Mouse (Mus musculus) midbrain, postnatal 0 days (tissue): Measurements from ENCODE around the gene Dnajc3. TPM values are rescaled to one million over a fixed set of nuclear protein-coding genes. Genes with fewer than 3 reads are reported as not detected.

Experiments
- ATAC-seq: fragments of 200-750 bp; cut with Nextera tagmentation; 2 replicates; pipeline ENCODE4 v1.8.0; 2017; ENCODE audit warnings: moderate number of reproducible peaks, mild to moderate bottlenecking, moderate TSS enrichment, moderate library complexity; ENCODE audit not compliant: low FRiP score
- DNase-seq: peaks from one replicate; pipeline ENCODE4 v3.0.0-alpha.2; 2015; ENCODE audit warnings: low spot score
- H3K27ac ChIP-seq: fragments of 300-500 bp; sonication (generic); 2 replicates; pipeline ENCODE4 v1.5.1; 2014; ENCODE audit warnings: low read depth, mild to moderate bottlenecking, low read length, mixed read lengths
- H3K27me3 ChIP-seq: fragments of 300-500 bp; sonication (generic); 2 replicates; pipeline ENCODE4 v1.6.1; 2014; ENCODE audit warnings: low read length, control low read depth, mixed read lengths; ENCODE audit not compliant: insufficient read depth
- H3K36me3 ChIP-seq: fragments of 300-500 bp; sonication (generic); 2 replicates; pipeline ENCODE4 v1.6.1; 2014; ENCODE audit warnings: low read length, control low read depth, mixed read lengths; ENCODE audit not compliant: insufficient read depth
- H3K4me1 ChIP-seq: fragments of 300-500 bp; sonication (generic); 2 replicates; pipeline ENCODE4 v1.6.1; 2014; ENCODE audit warnings: mild to moderate bottlenecking, control low read depth, antibody characterized with exemption, low read length, mixed read lengths; ENCODE audit not compliant: insufficient read depth
- H3K4me2 ChIP-seq: fragments of 300-500 bp; sonication (generic); 2 replicates; pipeline ENCODE4 v1.6.1; 2014; ENCODE audit warnings: low read depth, mild to moderate bottlenecking, low read length, mixed read lengths; ENCODE audit not compliant: poor library complexity, severe bottlenecking
- H3K4me3 ChIP-seq: fragments of 300-500 bp; sonication (generic); 2 replicates; pipeline ENCODE4 v1.5.1; 2014; ENCODE audit warnings: low read depth, mild to moderate bottlenecking, low read length, moderate library complexity
- H3K9ac ChIP-seq: fragments of 300-500 bp; sonication (generic); replicated peaks from 2 replicates; pipeline ENCODE4 v1.6.1; 2014; ENCODE audit warnings: mild to moderate bottlenecking, low read length, moderate library complexity, mixed read lengths; ENCODE audit not compliant: poor library complexity, severe bottlenecking
- H3K9me3 ChIP-seq: fragments of 300-500 bp; sonication (generic); 2 replicates; pipeline ENCODE4 v1.6.1; 2016; ENCODE audit warnings: low read length, control low read depth
- CTCF ChIP-seq: IDR thresholded peaks from 2 replicates; pipeline ENCODE4 v1.5.1; 2016; ENCODE audit warnings: antibody characterized with exemption, mild to moderate bottlenecking
- WGBS: fragments of 180-500 bp; shearing (Covaris S2); extraction: QIAGEN DNeasy Blood & Tissue Kit; methylation state at CpG from one replicate; pipeline ENCODE4 v1.1.7; 2014; 5-methylcytosine and 5-hydroxymethylcytosine counted together
- polyA plus RNA-seq: library from polyadenylated mRNA; unstranded; fragments of >200 nt; fragmentation: Nextera tagmentation; extraction: Ambion mirVana; gene quantifications from 2 replicates; pipeline ENCODE4 v1.2.1, GENCODE M21; 2015
- total RNA-seq: library from RNA; depleted of rRNA; stranded (reverse); fragments of >200 nt; gene quantifications from 2 replicates; pipeline ENCODE4 v1.2.3, GENCODE M21; 2014

The Dnajc3 gene
- total and polyA plus RNA-seq, 2 experiments from 2014 or later = 19.9 to 22.0 TPM

DNA sequence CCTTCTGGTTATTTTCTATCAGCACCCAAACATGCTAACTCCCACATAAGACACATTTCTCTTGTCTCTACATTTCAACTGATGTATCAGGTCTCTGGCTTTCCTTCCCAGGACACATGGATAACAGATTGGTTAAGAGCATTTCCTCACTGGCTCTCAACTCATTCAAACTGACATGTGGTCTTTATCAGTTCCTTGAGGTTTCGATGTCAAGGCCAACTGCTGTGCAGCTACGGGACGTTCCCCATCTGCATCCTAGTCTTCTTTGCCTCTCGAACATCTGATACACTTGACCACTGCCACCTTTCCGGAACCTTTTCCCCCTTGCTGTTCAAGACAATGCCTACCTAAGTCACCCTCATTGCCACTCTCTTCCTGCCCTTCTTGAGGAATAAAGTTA, 24.1 kb upstream of the Dnajc3 start:
- H3K27me3 ChIP-seq = no peaks in the 10 kb centered on the region
- no peak for TF ChIP-seq CTCF
- no peak overlapping the region for H3K27ac ChIP-seq
- no peak overlapping the region for H3K9ac ChIP-seq
- H3K4me1 ChIP-seq = no peaks in the 10 kb centered on the region
- ATAC-seq (no peak), DNase-seq (no peak)
- H3K4me2 ChIP-seq = no peak overlapping the region
- peaks cover 54% of the 10 kb centered on the region for H3K36me3 ChIP-seq
- no peaks in the 10 kb centered on the region for H3K9me3 ChIP-seq
- no peak overlapping the region for H3K4me3 ChIP-seq
- 91% methylated on average over 5 of the region's 5 CpGs for WGBS

GRCm38 (mm10) chr14:118919025-118919424, 18.8 kb upstream of the Dnajc3 start:
- H3K27ac ChIP-seq = no peak overlapping the region
- H3K9ac ChIP-seq = no peak overlapping the region
- peaks cover 26% of the 10 kb centered on the region for H3K4me1 ChIP-seq
- 72% methylated on average over 8 of the region's 8 CpGs for WGBS
- peak; percentile 64 for DNase-seq
- no peaks in the 10 kb centered on the region for H3K27me3 ChIP-seq
- H3K36me3 ChIP-seq = peaks cover 23% of the 10 kb centered on the region
- H3K4me2 ChIP-seq = no peak overlapping the region
- no peaks in the 10 kb centered on the region for H3K9me3 ChIP-seq
- peak; percentile 74 for TF ChIP-seq CTCF
- no peak for ATAC-seq
- H3K4me3 ChIP-seq = no peak overlapping the region

DNA sequence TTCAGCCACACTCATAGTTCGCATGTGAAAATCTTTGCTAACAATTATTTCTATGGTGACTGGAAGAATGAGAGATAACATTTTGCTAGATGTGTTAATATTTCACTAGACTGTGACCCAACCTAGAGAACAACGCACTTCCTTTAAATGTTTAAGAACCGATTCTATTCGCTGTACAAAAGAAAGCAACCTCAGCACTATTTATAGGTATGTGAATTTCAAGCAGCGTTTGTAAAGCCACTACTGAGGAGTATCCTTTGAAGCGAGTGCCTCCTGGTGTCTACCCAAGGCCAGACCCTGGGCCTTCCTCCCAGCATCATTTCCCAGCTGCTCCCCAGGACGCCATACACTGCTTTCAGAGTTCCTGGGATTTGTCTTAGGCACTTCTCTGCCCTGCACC, 17.1 kb upstream of the Dnajc3 start:
- no peak overlapping the region for H3K9ac ChIP-seq
- H3K9me3 ChIP-seq = no peaks in the 10 kb centered on the region
- TF ChIP-seq CTCF = 0 out of 2 replicates have a peak, but pooled peaks have one; percentile 18
- H3K4me1 ChIP-seq = peaks cover 26% of the 10 kb centered on the region
- ATAC-seq (no peak), DNase-seq (no peak)
- H3K4me3 ChIP-seq = no peak overlapping the region
- peaks cover 14% of the 10 kb centered on the region for H3K36me3 ChIP-seq
- WGBS = 55% methylated on average over 7 of the region's 7 CpGs
- peak overlapping the region; percentile 89 for H3K4me2 ChIP-seq
- no peak overlapping the region for H3K27ac ChIP-seq
- H3K27me3 ChIP-seq = no peaks in the 10 kb centered on the region

DNA sequence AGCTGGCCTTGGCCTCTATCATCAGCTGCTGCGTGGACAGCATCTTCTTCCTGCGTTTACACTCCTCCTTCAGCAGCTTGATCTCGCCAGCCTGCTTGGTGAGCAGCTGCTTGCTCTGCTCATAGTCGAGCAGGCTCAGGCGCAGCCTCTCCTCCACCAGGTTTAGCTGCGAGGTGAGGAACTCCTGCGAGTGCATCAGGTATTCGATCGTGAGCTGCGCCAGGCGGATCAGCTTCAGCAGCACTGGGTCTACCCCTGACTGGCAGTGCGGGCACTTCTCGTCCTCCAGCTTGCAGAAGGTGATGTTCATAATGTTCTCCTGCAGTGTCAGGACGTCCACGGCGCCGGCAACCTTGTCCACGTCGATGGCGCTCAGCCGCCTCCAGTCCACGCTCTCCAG, 15.5 kb upstream of the Dnajc3 start:
- no peak for TF ChIP-seq CTCF
- 20% methylated on average over 22 of the region's 22 CpGs for WGBS
- H3K36me3 ChIP-seq = peaks cover 13% of the 10 kb centered on the region
- H3K27ac ChIP-seq = no peak overlapping the region
- no peak for ATAC-seq
- no peaks in the 10 kb centered on the region for H3K27me3 ChIP-seq
- peak overlapping the region; percentile 89 for H3K4me2 ChIP-seq
- peaks cover 30% of the 10 kb centered on the region for H3K4me1 ChIP-seq
- peak overlapping the region; percentile 83 for H3K4me3 ChIP-seq
- DNase-seq = peak; percentile 40
- H3K9ac ChIP-seq = peak overlapping the region; percentile 61
- no peaks in the 10 kb centered on the region for H3K9me3 ChIP-seq

GRCm38 (mm10) chr14:118922667-118923184, 15.1 kb upstream of the Dnajc3 start:
- H3K4me3 ChIP-seq = peak overlapping the region; percentile 83
- H3K4me2 ChIP-seq = peak overlapping the region; percentile 89
- peaks cover 30% of the 10 kb centered on the region for H3K4me1 ChIP-seq
- no peaks in the 10 kb centered on the region for H3K27me3 ChIP-seq
- peak overlapping the region; percentile 61 for H3K9ac ChIP-seq
- ATAC-seq = 0 out of 2 replicates have a peak, but pooled peaks have one; percentile 6
- H3K27ac ChIP-seq = no peak overlapping the region
- DNase-seq = no peak
- H3K36me3 ChIP-seq = peaks cover 9% of the 10 kb centered on the region; the same call in 1 of the 2 replicates
- no peak for TF ChIP-seq CTCF
- 2% methylated on average over 45 of the region's 47 CpGs for WGBS
- H3K9me3 ChIP-seq = no peaks in the 10 kb centered on the region

DNA sequence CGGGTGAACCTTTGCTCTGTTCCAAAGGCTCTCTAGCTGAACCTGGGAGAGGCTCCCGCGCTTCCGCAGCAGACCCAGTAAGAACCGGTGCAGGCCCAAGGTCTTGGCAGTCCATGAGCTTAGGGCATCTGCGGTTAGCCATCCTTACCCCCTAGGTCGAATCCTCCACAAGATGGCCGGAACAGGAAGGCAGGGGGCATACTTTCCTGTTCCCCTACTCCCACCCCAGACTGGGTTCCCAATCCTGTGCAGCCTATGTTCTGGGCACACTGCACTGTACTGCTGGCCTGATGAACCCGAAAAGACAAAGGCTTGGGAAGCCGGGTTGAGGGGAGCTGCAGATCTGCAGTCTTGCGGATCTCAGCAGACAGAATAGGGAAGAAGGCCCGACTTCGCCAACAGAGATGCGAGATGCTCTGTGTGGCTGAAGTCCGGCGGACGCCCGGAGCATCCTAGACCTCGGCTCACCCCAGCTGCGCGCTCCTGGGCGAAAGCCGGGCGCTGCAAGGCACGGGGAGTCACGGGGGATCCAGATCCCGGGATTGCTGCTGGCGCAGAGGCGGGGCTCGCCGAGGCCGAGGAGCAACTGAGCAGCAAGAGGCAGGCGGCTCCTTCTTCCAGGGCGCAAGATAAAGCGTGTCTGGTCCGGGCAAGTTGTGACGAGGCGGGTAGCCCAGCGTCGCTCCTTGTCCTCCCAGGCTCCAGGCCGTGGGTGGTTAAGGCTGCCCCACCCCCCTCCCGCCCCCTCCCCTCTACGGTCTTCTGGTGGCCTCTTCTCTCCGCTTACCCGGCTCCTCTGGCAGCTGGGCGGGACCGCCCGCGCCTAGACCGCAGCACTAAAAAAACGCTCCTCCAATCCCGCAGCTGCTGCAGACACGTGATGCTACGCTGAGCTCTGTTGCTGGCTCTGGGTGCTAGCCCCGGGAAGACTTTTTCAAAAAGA, 12.8 kb upstream of the Dnajc3 start, which contains the start of gene Dzip1:
Gene Dzip1 (minus strand): TSS at position 788 of the 943 bp plus-strand sequence.
- H3K4me2 ChIP-seq = peak within 1 kb of the TSS; percentile 89
- peaks cover 30% of the 10 kb centered on the region for H3K4me1 ChIP-seq
- WGBS = under 1% methylated on average over 54 of the region's 55 CpGs
- H3K9me3 ChIP-seq = no peaks in the 10 kb centered on the region
- no peaks in the 10 kb centered on the region for H3K36me3 ChIP-seq
- H3K4me3 ChIP-seq = peak within 1 kb of the TSS; percentile 83
- peak; percentile 93 for ATAC-seq
- peak within 1 kb of the TSS; percentile 91 for H3K27ac ChIP-seq
- peak; percentile 41; the same call in 1 of the 2 replicates for TF ChIP-seq CTCF
- peak; percentile 91 for DNase-seq
- H3K9ac ChIP-seq = peak within 1 kb of the TSS; percentile 88
- H3K27me3 ChIP-seq = no peaks in the 10 kb centered on the region
